Mouse (Mus musculus) lung, postnatal 0 days (tissue): Measurements from ENCODE around the gene Spi1.

ENCODE experiments used
- CTCF ChIP-seq: IDR thresholded peaks from 2 replicates; pipeline ENCODE4 v1.5.1; 2016; ENCODE audit warnings: antibody characterized with exemption, mild to moderate bottlenecking
- EP300 ChIP-seq: IDR thresholded peaks from 2 replicates; pipeline ENCODE4 v1.6.1; 2016; ENCODE audit warnings: antibody characterized with exemption, mild to moderate bottlenecking, control low read depth

GRCm38 (mm10) chr2:91143401-91143800 lies 61.2 kb downstream of the Spi1 start:
- TF ChIP-seq CTCF (no peak), EP300 (no peak)
